Mouse (Mus musculus): ENCODE results near the gene Gm29735. TPM values are rescaled to one million over a fixed set of nuclear protein-coding genes. Genes with fewer than 3 reads are reported as not detected.
"Not testable (repeated sequence)": the region's sequence is repeated elsewhere in the genome, so short reads cannot be mapped to it uniquely, and the experiment has no call there.

The Gm29735 gene
- polyA plus RNA-seq, 1 experiment from 2014 or later = not detected

DNA sequence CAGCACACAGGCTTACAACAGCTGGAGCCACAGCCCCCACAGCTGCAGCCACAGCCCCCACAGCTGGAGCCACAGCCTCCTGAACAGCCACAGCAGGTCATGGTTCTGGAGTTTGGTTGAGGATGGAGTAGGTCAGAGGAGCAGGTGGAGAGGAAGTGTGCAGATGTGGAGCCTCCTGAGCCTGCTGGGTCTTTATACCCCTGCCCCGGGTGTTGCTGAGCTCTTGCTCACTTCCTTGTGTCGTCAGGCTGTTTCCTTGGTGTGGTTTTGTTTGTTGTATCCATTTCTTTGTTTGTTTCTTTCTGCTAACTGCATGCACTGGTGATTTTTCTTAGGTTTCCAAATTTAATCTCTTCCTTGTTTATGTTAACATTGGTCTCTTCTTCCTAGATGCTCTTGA, 21.0 kb downstream of the Gm29735 start, which contains the start of gene Gm39115:
Gm39115 (minus strand) TSS at position 101 of the 400 bp plus-strand sequence.
- not testable (repeated sequence) for H3K9me3 ChIP-seq (ENCODE audit: control insufficient read depth, low read length); H3K9ac ChIP-seq (ENCODE audit: low read depth, low read length); H3K4me3 ChIP-seq (ENCODE audit: low read length); H3K4me1 ChIP-seq (ENCODE audit: control insufficient read depth, insufficient read depth, low read length); ATAC-seq; H3K4me2 ChIP-seq (ENCODE audit: low read depth, low read length); H3K27ac ChIP-seq (ENCODE audit: low read length); H3K36me3 ChIP-seq (ENCODE audit: control insufficient read depth, insufficient read depth, low read length); H3K27me3 ChIP-seq (replicated peaks; ENCODE audit: control insufficient read depth, insufficient read depth, low read length)
- 52% methylated on average over 2 of the region's 2 CpGs for WGBS

DNA sequence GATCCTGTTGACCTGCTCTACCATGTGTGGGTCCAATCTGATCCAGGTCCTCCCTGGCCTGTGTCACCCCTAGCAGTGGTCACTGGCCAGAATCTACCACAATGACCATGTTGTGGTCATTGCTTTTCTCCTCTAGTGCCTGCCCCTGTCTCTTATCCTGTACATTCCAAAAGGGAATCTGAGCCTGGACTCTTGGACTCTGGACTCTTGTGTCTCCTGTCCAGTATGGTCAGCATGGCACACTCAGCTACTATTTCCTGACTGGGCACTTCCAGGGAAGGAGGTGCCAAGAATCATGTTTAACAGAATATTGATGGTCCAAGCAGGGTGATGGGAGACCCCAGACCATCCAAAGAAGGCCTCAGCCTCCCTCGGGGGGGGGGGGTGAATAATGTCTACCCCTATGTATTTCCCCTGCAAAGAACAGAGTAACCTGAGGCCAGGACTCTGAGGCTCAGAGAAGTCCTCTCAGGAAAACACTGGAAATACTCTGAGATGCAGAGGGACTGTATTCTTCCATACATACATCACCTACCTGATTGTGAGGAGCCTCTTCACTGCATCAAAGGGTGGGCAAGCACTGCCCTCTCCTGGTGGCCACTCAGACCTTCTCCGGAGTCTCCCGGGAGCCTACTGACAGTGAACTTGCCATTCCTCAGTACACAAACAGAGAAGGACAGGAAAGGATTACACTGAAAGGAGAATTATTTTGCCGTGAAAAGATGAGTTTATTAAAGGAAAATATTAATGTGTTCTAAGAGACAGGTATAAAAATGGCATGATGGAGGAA, 22.5 kb downstream of the Gm29735 start:
- no peak for ATAC-seq
- H3K27ac ChIP-seq (ENCODE audit: low read length) = no peak overlapping the region
- no peaks in the 10 kb centered on the region for H3K4me1 ChIP-seq (ENCODE audit: control insufficient read depth, insufficient read depth, low read length)
- H3K4me3 ChIP-seq (ENCODE audit: low read length) = no peak overlapping the region
- WGBS = 43% methylated on average over 4 of the region's 4 CpGs
- no peak overlapping the region for H3K9ac ChIP-seq (ENCODE audit: low read depth, low read length)
- no peaks in the 10 kb centered on the region for H3K27me3 ChIP-seq (replicated peaks; ENCODE audit: control insufficient read depth, insufficient read depth, low read length)
- H3K4me2 ChIP-seq (ENCODE audit: low read depth, low read length) = no peak overlapping the region
- H3K36me3 ChIP-seq (ENCODE audit: control insufficient read depth, insufficient read depth, low read length) = no peaks in the 10 kb centered on the region
- no peaks in the 10 kb centered on the region for H3K9me3 ChIP-seq (ENCODE audit: control insufficient read depth, low read length)

DNA sequence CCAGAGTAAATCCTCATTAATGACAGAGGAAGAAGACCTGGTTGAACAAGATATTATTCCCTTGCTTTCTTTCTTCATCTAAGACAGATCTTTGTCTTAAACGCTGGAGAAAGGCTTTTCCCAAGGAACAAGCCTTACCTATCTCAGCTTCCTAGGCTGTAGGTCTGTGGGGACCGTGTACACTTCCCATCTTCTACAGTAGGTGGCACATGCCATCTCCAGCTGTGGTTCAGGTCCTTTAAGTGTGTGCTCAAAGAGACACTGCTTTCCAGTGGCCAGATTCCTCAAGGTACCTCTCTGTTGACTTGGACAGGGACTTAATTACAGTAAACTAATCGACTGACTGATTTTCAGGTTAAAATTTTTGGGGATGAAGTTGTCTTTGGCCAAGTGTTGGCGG, 28.1 kb downstream of the Gm29735 start:
- H3K4me2 ChIP-seq (ENCODE audit: low read depth, low read length) = no peak overlapping the region
- H3K4me1 ChIP-seq (ENCODE audit: control insufficient read depth, insufficient read depth, low read length) = no peaks in the 10 kb centered on the region
- no peaks in the 10 kb centered on the region for H3K36me3 ChIP-seq (ENCODE audit: control insufficient read depth, insufficient read depth, low read length)
- H3K27ac ChIP-seq (ENCODE audit: low read length) = no peak overlapping the region
- no peak overlapping the region for H3K9ac ChIP-seq (ENCODE audit: low read depth, low read length)
- no peak overlapping the region for H3K4me3 ChIP-seq (ENCODE audit: low read length)
- 59% methylated on average over 4 of the region's 4 CpGs for WGBS
- ATAC-seq = no peak
- H3K27me3 ChIP-seq (replicated peaks; ENCODE audit: control insufficient read depth, insufficient read depth, low read length) = no peaks in the 10 kb centered on the region
- H3K9me3 ChIP-seq (ENCODE audit: control insufficient read depth, low read length) = no peaks in the 10 kb centered on the region

DNA sequence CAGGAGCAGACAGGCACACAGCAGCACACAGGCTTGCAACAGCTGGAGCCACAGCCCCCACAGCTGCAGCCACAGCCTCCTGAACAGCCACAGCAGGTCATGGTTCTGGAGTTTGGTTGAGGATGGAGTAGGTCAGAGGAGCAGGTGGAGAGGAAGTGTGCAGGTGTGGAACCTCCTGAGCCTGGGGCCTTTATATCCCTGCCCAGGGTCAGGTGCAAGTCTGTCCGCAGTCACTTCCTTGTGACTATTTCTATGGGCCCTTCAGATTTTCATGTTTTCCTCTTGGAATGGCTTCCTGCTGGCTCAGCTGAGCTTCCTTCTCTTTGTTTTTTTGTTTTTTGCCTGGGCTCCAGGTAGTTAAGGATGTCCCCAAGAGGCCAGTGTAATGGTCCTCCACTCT, 36.3 kb downstream of the Gm29735 start, which contains the start of gene Gm45618:
Gm45618 (minus strand) TSS at position 101 of the 400 bp plus-strand sequence.
- not testable (repeated sequence) for ATAC-seq
- WGBS = 65% methylated on average over 1 of the region's 1 CpGs

DNA sequence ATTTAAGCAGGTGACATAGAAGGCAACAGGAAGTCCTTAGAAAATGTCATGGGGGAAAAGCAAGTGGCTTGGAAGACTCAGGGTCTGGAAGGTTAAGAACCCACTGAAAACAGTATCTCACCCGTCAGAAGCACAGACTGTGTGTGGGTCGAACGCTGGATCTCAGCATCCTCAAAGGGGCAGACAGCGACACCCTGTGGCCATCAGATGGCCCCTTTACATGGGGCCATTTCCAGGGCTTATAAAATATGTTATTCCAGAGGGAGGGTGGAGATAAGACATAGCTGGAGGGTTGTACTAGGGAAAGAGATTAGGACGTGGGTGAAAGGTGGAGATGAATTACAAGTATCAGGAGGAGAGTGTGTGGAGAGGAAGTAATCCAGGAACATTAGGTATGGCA, 37.3 kb downstream of the Gm29735 start:
- ATAC-seq = no peak
- no peaks in the 10 kb centered on the region for H3K27me3 ChIP-seq (replicated peaks; ENCODE audit: control insufficient read depth, insufficient read depth, low read length)
- WGBS = 18% methylated on average over 5 of the region's 5 CpGs
- H3K4me1 ChIP-seq (ENCODE audit: control insufficient read depth, insufficient read depth, low read length) = no peaks in the 10 kb centered on the region
- H3K4me2 ChIP-seq (ENCODE audit: low read depth, low read length) = no peak overlapping the region
- H3K4me3 ChIP-seq (ENCODE audit: low read length) = no peak overlapping the region
- no peaks in the 10 kb centered on the region for H3K36me3 ChIP-seq (ENCODE audit: control insufficient read depth, insufficient read depth, low read length)
- no peaks in the 10 kb centered on the region for H3K9me3 ChIP-seq (ENCODE audit: control insufficient read depth, low read length)
- no peak overlapping the region for H3K9ac ChIP-seq (ENCODE audit: low read depth, low read length)
- no peak overlapping the region for H3K27ac ChIP-seq (ENCODE audit: low read length)

More for the DNA sequence above, 36.3 kb downstream of the Gm29735 start, which contains the start of gene Gm45618:
- H3K27me3 ChIP-seq (replicated peaks; ENCODE audit: control insufficient read depth, insufficient read depth, low read length); H3K9ac ChIP-seq (ENCODE audit: low read depth, low read length); H3K4me3 ChIP-seq (ENCODE audit: low read length); H3K4me2 ChIP-seq (ENCODE audit: low read depth, low read length); H3K9me3 ChIP-seq (ENCODE audit: control insufficient read depth, low read length); H3K36me3 ChIP-seq (ENCODE audit: control insufficient read depth, insufficient read depth, low read length); H3K27ac ChIP-seq (ENCODE audit: low read length); H3K4me1 ChIP-seq (ENCODE audit: control insufficient read depth, insufficient read depth, low read length): not testable (repeated sequence)

Other genes starting within 250 kb of the Gm29735 start
- 51.1 and 55.5 TPM in 2 replicates for gene Tollip, start 238.6 kb downstream of the Gm29735 start, polyA plus RNA-seq (2015; fragmentation: Nextera tagmentation; extraction: Ambion mirVana)
- 0.98 and 1.3 TPM in 2 replicates for gene Brsk2, start 207.4 kb downstream of the Gm29735 start, polyA plus RNA-seq (2015; fragmentation: Nextera tagmentation; extraction: Ambion mirVana)
- 57.8 and 64.4 TPM in 2 replicates for gene Mob2, start 96.0 kb downstream of the Gm29735 start, polyA plus RNA-seq (2015; fragmentation: Nextera tagmentation; extraction: Ambion mirVana)
- gene Dusp8, start 61.3 kb downstream of the Gm29735 start, polyA plus RNA-seq (2015; fragmentation: Nextera tagmentation; extraction: Ambion mirVana) = 4.8 and 5.6 TPM in 2 replicates
- not detected in 2 replicates for gene Gm45618, start 36.4 kb downstream of the Gm29735 start, polyA plus RNA-seq (2015; fragmentation: Nextera tagmentation; extraction: Ambion mirVana)
- not detected in 2 replicates for gene Gm39115, start 21.1 kb downstream of the Gm29735 start, polyA plus RNA-seq (2015; fragmentation: Nextera tagmentation; extraction: Ambion mirVana)
- gene Gm45337, start 12.5 kb downstream of the Gm29735 start, polyA plus RNA-seq (2015; fragmentation: Nextera tagmentation; extraction: Ambion mirVana) = not detected in 2 replicates
- not detected in 2 replicates for gene Gm4553, start 8.6 kb upstream of the Gm29735 start, polyA plus RNA-seq (2015; fragmentation: Nextera tagmentation; extraction: Ambion mirVana)
- gene Krtap5-2, start 18.9 kb upstream of the Gm29735 start, polyA plus RNA-seq (2015; fragmentation: Nextera tagmentation; extraction: Ambion mirVana) = not detected in 2 replicates
- gene Gm10153, start 33.3 kb upstream of the Gm29735 start, polyA plus RNA-seq (2015; fragmentation: Nextera tagmentation; extraction: Ambion mirVana) = not detected in 2 replicates
- not detected in 2 replicates for gene Krtap5-3, start 44.3 kb upstream of the Gm29735 start, polyA plus RNA-seq (2015; fragmentation: Nextera tagmentation; extraction: Ambion mirVana)
- not detected in 2 replicates for gene Gm7579, start 54.7 kb upstream of the Gm29735 start, polyA plus RNA-seq (2015; fragmentation: Nextera tagmentation; extraction: Ambion mirVana)
- not detected in 2 replicates for gene Krtap5-5, start 72.9 kb upstream of the Gm29735 start, polyA plus RNA-seq (2015; fragmentation: Nextera tagmentation; extraction: Ambion mirVana)
- not detected in 2 replicates for gene Gm40460, start 84.0 kb upstream of the Gm29735 start, polyA plus RNA-seq (2015; fragmentation: Nextera tagmentation; extraction: Ambion mirVana)
- gene Gm2431, start 101.2 kb upstream of the Gm29735 start, polyA plus RNA-seq (2015; fragmentation: Nextera tagmentation; extraction: Ambion mirVana) = not detected in 2 replicates
- not detected in 2 replicates for gene Gm4559, start 117.2 kb upstream of the Gm29735 start, polyA plus RNA-seq (2015; fragmentation: Nextera tagmentation; extraction: Ambion mirVana)
- gene Krtap5-1, start 140.0 kb upstream of the Gm29735 start, polyA plus RNA-seq (2015; fragmentation: Nextera tagmentation; extraction: Ambion mirVana) = not detected in 2 replicates
- not detected in 2 replicates for gene Krtap5-4, start 146.4 kb upstream of the Gm29735 start, polyA plus RNA-seq (2015; fragmentation: Nextera tagmentation; extraction: Ambion mirVana)
- gene Ifitm10, start 216.6 kb upstream of the Gm29735 start, polyA plus RNA-seq (2015; fragmentation: Nextera tagmentation; extraction: Ambion mirVana) = 1.8 and 2.4 TPM in 2 replicates
- gene Gm49369, start 225.6 kb upstream of the Gm29735 start, polyA plus RNA-seq (2015; fragmentation: Nextera tagmentation; extraction: Ambion mirVana) = 0.43 and 2.3 TPM in 2 replicates
- gene Ctsd, start 230.9 kb upstream of the Gm29735 start, polyA plus RNA-seq (2015; fragmentation: Nextera tagmentation; extraction: Ambion mirVana) = 395 and 444 TPM in 2 replicates